Comparison of ENCODE assay signal across 13 mouse cellular contexts in the genomic region with DNA sequence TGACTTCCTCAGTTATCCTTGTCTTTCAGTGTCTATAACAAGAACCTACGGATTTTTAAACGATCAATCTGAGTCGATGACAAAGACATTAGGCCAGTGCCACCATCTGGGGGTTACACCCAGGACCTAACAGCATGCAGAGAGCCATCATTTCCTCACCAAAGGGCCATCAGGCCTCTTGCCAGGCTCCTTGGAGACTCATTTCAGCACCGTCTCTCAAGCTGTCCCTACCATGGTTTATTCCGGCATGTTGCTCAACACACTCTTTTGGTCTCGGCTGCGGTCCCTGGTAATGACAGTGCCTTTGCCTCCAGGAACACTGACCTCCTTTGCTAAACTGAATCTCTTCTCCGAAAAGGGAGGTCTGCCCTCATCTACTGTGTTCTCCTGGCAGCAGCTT.
"Had no signal": no experiment of that assay in that cellular context is flagged by ENCODE, and none has a peak within 500 bp of the region (broad histone marks: within the 10 kb centered on the region; RNA-seq: fewer than 3 reads in every experiment).

No protein-coding gene starts in this region.

- H3K4me1 ChIP-seq: kidney, embryonic 15.5 days; midbrain, embryonic 12.5 days; neural tube, embryonic 13.5 days; stomach, embryonic 15.5 days had no signal

- H3K9ac ChIP-seq: kidney, embryonic 15.5 days; midbrain, embryonic 12.5 days; neural tube, embryonic 13.5 days; stomach, embryonic 15.5 days had no signal

- H3K9me3 ChIP-seq: kidney, embryonic 15.5 days; midbrain, embryonic 12.5 days; neural tube, embryonic 13.5 days; stomach, embryonic 15.5 days had no signal

- H3K36me3 ChIP-seq: kidney, embryonic 15.5 days; midbrain, embryonic 12.5 days; neural tube, embryonic 13.5 days; stomach, embryonic 15.5 days had no signal

- H3K27me3 ChIP-seq: midbrain, embryonic 12.5 days; neural tube, embryonic 13.5 days; stomach, embryonic 15.5 days had no signal

- H3K4me2 ChIP-seq: kidney, embryonic 15.5 days; liver, embryonic 11.5 days; midbrain, embryonic 12.5 days; neural tube, embryonic 13.5 days; stomach, embryonic 15.5 days had no signal

- H3K27ac ChIP-seq: kidney, embryonic 15.5 days; macrophage; midbrain, embryonic 12.5 days; neural tube, embryonic 13.5 days; stomach, embryonic 15.5 days had no signal

- ATAC-seq: midbrain, embryonic 16.5 days had no signal

- H3K4me3 ChIP-seq: kidney, embryonic 15.5 days; midbrain, embryonic 12.5 days; neural tube, embryonic 13.5 days; stomach, embryonic 15.5 days had no signal

- DNase-seq: kidney, postnatal 14 days; left cerebral cortex, postnatal 4 days; retina, postnatal 1 day; right cerebral cortex, postnatal 4 days; thymus, adult 2 months; thymus, postnatal 25 days had no signal
